Mouse (Mus musculus) E14TG2a.4 (cell line): ENCODE data around the gene Rabif.

Experiments used
- CTCF ChIP-seq: conservative IDR thresholded peaks from 2 replicates; pipeline ENCODE4 v1.5.1; 2014; ENCODE audit warnings: low read length
- POU5F1 ChIP-seq: IDR thresholded peaks from 2 replicates; pipeline ENCODE4 v1.6.1; 2014; ENCODE audit warnings: low read length, borderline replicate concordance

GRCm38 (mm10) chr1:134555240-134555870 lies 60.9 kb downstream of the Rabif start:
- no peak for TF ChIP-seq CTCF
- TF ChIP-seq POU5F1: no peak
